Mouse (Mus musculus) CD4-positive, CD25-positive, alpha-beta regulatory T cell, adult 4 months (primary cell): ENCODE data around the gene Ccr10. TPM values are rescaled to one million over a fixed set of nuclear protein-coding genes. Genes with fewer than 3 reads are reported as not detected.

Source experiments
- ATAC-seq: one replicate; pipeline ENCODE4 v1.8.0; 2017
- polyA plus RNA-seq, 2 experiments: library from polyadenylated mRNA; unstranded; fragments of 100-300 nt; shearing (Covaris generic); gene quantifications; one replicate each; pipeline ENCODE4 v1.2.1; 2017

Ccr10 gene
- polyA plus RNA-seq, 2 experiments from 2014 or later = 0.36 to 2.0 TPM

- ATAC-seq = no peak
These were observed 13.0 kb upstream of the Ccr10 start for GRCm38 (mm10) chr11:101188166-101188805.

GRCm38 (mm10) chr11:101187541-101187940 lies 12.3 kb upstream of the Ccr10 start:
- no peak for ATAC-seq

- no peak for ATAC-seq
These were observed 11.4 kb upstream of the Ccr10 start for GRCm38 (mm10) chr11:101186526-101187247.

GRCm38 (mm10) chr11:101185441-101185840 lies 10.2 kb upstream of the Ccr10 start:
- ATAC-seq = no peak

GRCm38 (mm10) chr11:101184984-101185383 lies 9.7 kb upstream of the Ccr10 start:
- no peak for ATAC-seq

- ATAC-seq = no peak
These were observed 7.7 kb upstream of the Ccr10 start for GRCm38 (mm10) chr11:101182771-101183517.

GRCm38 (mm10) chr11:101181961-101182360 lies 6.7 kb upstream of the Ccr10 start:
- no peak for ATAC-seq

- no peak for ATAC-seq
These were observed 5.8 kb upstream of the Ccr10 start for GRCm38 (mm10) chr11:101180846-101181740.

GRCm38 (mm10) chr11:101180261-101180660 lies 5.0 kb upstream of the Ccr10 start:
- ATAC-seq = no peak

- no peak for ATAC-seq
These were observed 4.1 kb upstream of the Ccr10 start for GRCm38 (mm10) chr11:101179306-101179705.

GRCm38 (mm10) chr11:101178061-101179058 lies 3.1 kb upstream of the Ccr10 start:
- ATAC-seq = no peak

- ATAC-seq = peak; percentile 35
These were observed 1.9 kb upstream of the Ccr10 start for GRCm38 (mm10) chr11:101176933-101177773.

- ATAC-seq = no peak
These were observed 961 bp upstream of the Ccr10 start for GRCm38 (mm10) chr11:101176117-101176691.

- ATAC-seq = no peak
These were observed 433 bp upstream of the Ccr10 start for GRCm38 (mm10) chr11:101175636-101176116.

GRCm38 (mm10) chr11:101174389-101174745 lies 876 bp downstream of the Ccr10 start:
- ATAC-seq = no peak

- peak; percentile 86 for ATAC-seq
These were observed 1.4 kb downstream of the Ccr10 start for GRCm38 (mm10) chr11:101173631-101174388.

- ATAC-seq = no peak
These were observed 2.1 kb downstream of the Ccr10 start for GRCm38 (mm10) chr11:101173112-101173511.

GRCm38 (mm10) chr11:101172434-101172815 lies 2.8 kb downstream of the Ccr10 start:
- no peak for ATAC-seq
